Mouse (Mus musculus) CH12.LX (cell line): ENCODE measurements around the gene Chrna1. TPM values are rescaled to one million over a fixed set of nuclear protein-coding genes. Genes with fewer than 3 reads are reported as not detected.

Experiments
- DNase-seq: peaks from one replicate; pipeline ENCODE4 v3.0.0-alpha.2; 2013; ENCODE audit errors: extremely low read depth
- H3K27ac ChIP-seq: 2 replicates; pipeline ENCODE4 v1.5.1; 2012; ENCODE audit warnings: low read depth, mild to moderate bottlenecking, control low read depth, moderate library complexity; ENCODE audit not compliant: insufficient read depth
- H3K27me3 ChIP-seq: replicated peaks from 2 replicates; pipeline ENCODE3; 2012; ENCODE audit warnings: inconsistent platforms
- H3K36me3 ChIP-seq, 2 experiments: replicated peaks in 1 of 2; 2 replicates each; pipeline versions ENCODE3 to v1.6.1; 2012; ENCODE audit warnings: inconsistent platforms in 1 of 2, low read length in 1 of 2, mild to moderate bottlenecking in 1 of 2, mixed read lengths in 1 of 2, moderate library complexity in 1 of 2; ENCODE audit not compliant: control insufficient read depth in 1 of 2, insufficient read depth in 1 of 2
- H3K4me1 ChIP-seq, 2 experiments: 2 replicates each; pipeline ENCODE4 v1.6.1; 2012; ENCODE audit warnings: inconsistent platforms in 1 of 2, moderate library complexity in 1 of 2; ENCODE audit not compliant: insufficient read depth in 2 of 2, control insufficient read depth in 1 of 2
- H3K4me2 ChIP-seq: 2 replicates; pipeline ENCODE4 v1.6.1; 2012; ENCODE audit warnings: low read depth, mild to moderate bottlenecking, control low read depth; ENCODE audit not compliant: poor library complexity, insufficient read depth, severe bottlenecking
- H3K4me3 ChIP-seq, 3 experiments: fragments of 150-350 bp in 1 of 3; sonication (generic) in 1 of 3; replicated peaks in 1 of 3; 2 replicates each; pipeline versions ENCODE3 to v1.5.1; 2011 to 2012; ENCODE audit warnings: low read depth in 2 of 3, low read length in 2 of 3, mild to moderate bottlenecking in 2 of 3, moderate library complexity in 2 of 3, control low read depth in 1 of 3, improper control_type of control experiment in 1 of 3, inconsistent platforms in 1 of 3, mixed read lengths in 1 of 3; ENCODE audit not compliant: poor library complexity in 1 of 3
- H3K79me2 ChIP-seq: replicated peaks from 2 replicates; pipeline ENCODE4 v1.6.1; 2012; ENCODE audit warnings: mild to moderate bottlenecking, moderate library complexity; ENCODE audit not compliant: control insufficient read depth, poor library complexity, insufficient read depth, severe bottlenecking; ENCODE audit errors: extremely low read depth
- H3K9ac ChIP-seq: 2 replicates; pipeline ENCODE4 v1.6.1; 2012; ENCODE audit warnings: low read depth, mild to moderate bottlenecking, control low read depth, moderate library complexity; ENCODE audit not compliant: insufficient read depth
- H3K9me3 ChIP-seq: replicated peaks from 2 replicates; pipeline ENCODE3; 2012; ENCODE audit warnings: low read length, inconsistent platforms, mixed read lengths
- BHLHE40 ChIP-seq: IDR thresholded peaks from 2 replicates; pipeline ENCODE4 v1.6.1; 2011; ENCODE audit warnings: mild to moderate bottlenecking, low read depth, low read length, improper control_type of control experiment
- CHD1 ChIP-seq: IDR thresholded peaks from 2 replicates; pipeline ENCODE4 v1.6.1; 2012; ENCODE audit warnings: low read depth, low read length, improper control_type of control experiment, inconsistent platforms
- CHD2 ChIP-seq: IDR thresholded peaks from 2 replicates; pipeline ENCODE4 v1.6.1; 2011; ENCODE audit warnings: low read length, improper control_type of control experiment
- CTCF ChIP-seq, 2 experiments: IDR thresholded peaks in 1 of 2; conservative IDR thresholded peaks in 1 of 2; 2 replicates each; pipeline ENCODE4 v1.5.1; 2011 to 2012; ENCODE audit warnings: low read depth in 2 of 2, low read length in 2 of 2, improper control_type of control experiment in 1 of 2, inconsistent platforms in 1 of 2, mild to moderate bottlenecking in 1 of 2, moderate library complexity in 1 of 2
- E2F4 ChIP-seq: IDR thresholded peaks from 2 replicates; pipeline ENCODE4 v1.6.1; 2011; ENCODE audit warnings: low read depth, low read length, improper control_type of control experiment; ENCODE audit not compliant: insufficient replicate concordance
- ETS1 ChIP-seq: conservative IDR thresholded peaks from 2 replicates; pipeline ENCODE4 v1.6.1; 2012; ENCODE audit warnings: low read depth, mild to moderate bottlenecking, inconsistent platforms, low read length, improper control_type of control experiment, moderate library complexity
- GABPA ChIP-seq: IDR thresholded peaks from 2 replicates; pipeline ENCODE4 v1.6.1; 2012; ENCODE audit warnings: low read depth, low read length, improper control_type of control experiment, inconsistent platforms; ENCODE audit not compliant: insufficient replicate concordance
- HCFC1 ChIP-seq: IDR thresholded peaks from 2 replicates; pipeline ENCODE4 v1.6.1; 2012; ENCODE audit warnings: low read depth, mild to moderate bottlenecking, inconsistent platforms, low read length, improper control_type of control experiment
- MAFK ChIP-seq: IDR thresholded peaks from 2 replicates; pipeline ENCODE4 v1.6.1; 2011; ENCODE audit warnings: low read length, improper control_type of control experiment; ENCODE audit not compliant: insufficient replicate concordance
- MAX ChIP-seq: IDR thresholded peaks from 2 replicates; pipeline ENCODE4 v1.6.1; 2011; ENCODE audit warnings: low read length, improper control_type of control experiment
- MYC ChIP-seq: IDR thresholded peaks from 2 replicates; pipeline ENCODE4 v1.6.1; 2011; ENCODE audit warnings: low read depth, mild to moderate bottlenecking, improper control_type of control experiment, low read length
- NELFE ChIP-seq: IDR thresholded peaks from 2 replicates; pipeline ENCODE4 v1.6.1; 2011; ENCODE audit warnings: low read depth, low read length, improper control_type of control experiment
- POLR2A ChIP-seq: IDR thresholded peaks from 2 replicates; pipeline ENCODE4 v1.6.1; 2011; ENCODE audit warnings: low read depth, mild to moderate bottlenecking, improper control_type of control experiment, low read length
- RAD21 ChIP-seq: IDR thresholded peaks from 2 replicates; pipeline ENCODE4 v1.6.1; 2011; ENCODE audit warnings: low read depth, mild to moderate bottlenecking, low read length, improper control_type of control experiment, moderate library complexity
- RCOR1 ChIP-seq: conservative IDR thresholded peaks from 2 replicates; pipeline ENCODE4 v1.6.1; 2012; ENCODE audit warnings: low read depth, mild to moderate bottlenecking, inconsistent platforms, low read length, improper control_type of control experiment
- SMC3 ChIP-seq: IDR thresholded peaks from 2 replicates; pipeline ENCODE4 v1.6.1; 2011; ENCODE audit warnings: low read depth, low read length, improper control_type of control experiment
- TBP ChIP-seq: conservative IDR thresholded peaks from 2 replicates; pipeline ENCODE4 v1.6.1; 2011; ENCODE audit warnings: low read depth, low read length, improper control_type of control experiment
- TCF12 ChIP-seq: IDR thresholded peaks from 2 replicates; pipeline ENCODE4 v1.6.1; 2014; ENCODE audit warnings: low read depth, mild to moderate bottlenecking, inconsistent platforms, low read length, improper control_type of control experiment
- USF1 ChIP-seq: IDR thresholded peaks from 2 replicates; pipeline ENCODE4 v1.6.1; 2014; ENCODE audit warnings: low read depth, mild to moderate bottlenecking, inconsistent platforms, low read length, improper control_type of control experiment
- ZC3H11A ChIP-seq: IDR thresholded peaks from 2 replicates; pipeline ENCODE4 v1.6.1; 2012; ENCODE audit warnings: low read depth, mild to moderate bottlenecking, inconsistent platforms, low read length, improper control_type of control experiment
- ZMIZ1 ChIP-seq: IDR thresholded peaks from 2 replicates; pipeline ENCODE4 v1.6.1; 2012; ENCODE audit warnings: low read depth, mild to moderate bottlenecking, inconsistent platforms, low read length, improper control_type of control experiment
- ZNF384 ChIP-seq: IDR thresholded peaks from 2 replicates; pipeline ENCODE4 v1.6.1; 2012; ENCODE audit warnings: low read depth, low read length, improper control_type of control experiment, inconsistent platforms
- dilution Hi-C: fragments of 300-500 bp; cut with MboI; formaldehyde crosslinking; loops from 2 replicates; pipeline ENCODE4 v1.14.3; 2020; ENCODE audit warnings: low sequenced_read_pairs; ENCODE audit not compliant: extremely low pct_unique_long_range_greater_than_20kb, extremely low pct_ligation_motif_present
- in situ Hi-C: fragments of 300-500 bp; cut with MboI; formaldehyde crosslinking; loops from 3 replicates; pipeline ENCODE4 v1.14.3; 2019; ENCODE audit warnings: low sequenced_read_pairs, low pct_ligation_motif_present, low pct_unique_long_range_greater_than_20kb, mixed read lengths
- polyA plus RNA-seq: library from polyadenylated mRNA; unstranded; fragments of >175 nt; gene quantifications from 2 replicates; pipeline ENCODE4 v1.2.1, GENCODE M21; 2012; ENCODE audit warnings: low read depth; ENCODE audit not compliant: insufficient read length
- total RNA-seq, 2 experiments: library from RNA; depleted of rRNA; stranded (reverse); fragments of 300-350 nt in 1 of 2; fragments of >200 nt in 1 of 2; gene quantifications; 2 replicates each; pipeline ENCODE4 v1.2.3; 2012 to 2014

Chrna1 gene
- total and polyA plus RNA-seq, 3 experiments = not detected

DNA sequence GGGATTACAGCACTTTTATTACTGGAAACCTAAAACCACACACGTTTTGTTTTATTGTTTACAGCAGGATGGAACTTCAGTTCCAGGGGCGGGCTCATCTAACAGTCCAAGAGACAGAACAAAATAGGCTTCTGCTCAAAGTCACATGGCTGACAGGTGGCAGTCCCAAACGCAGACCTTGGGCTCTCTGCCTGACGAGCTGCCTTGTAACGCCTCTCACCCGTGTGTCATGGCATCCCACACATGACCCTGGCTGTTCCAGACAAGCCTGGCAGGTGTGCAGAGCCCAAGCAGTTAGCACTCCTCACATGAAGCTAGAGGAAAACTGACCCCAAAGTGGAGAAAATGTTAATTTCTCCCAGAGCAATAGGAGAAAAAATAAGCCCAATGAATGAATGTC, 31.7 kb upstream of the Chrna1 start:
- DNase-seq = no peak
- in situ Hi-C loops = no loop called here
- Histone ChIP-seq H3K36me3 (peaks cover 0 to 10% of the 10 kb centered on the region in 2 experiments), H3K4me2 (no peak overlapping the region), H3K79me2 (no peaks in the 10 kb centered on the region), H3K9me3 (no peaks in the 10 kb centered on the region)
- TF ChIP-seq MAFK = no peak
- TF ChIP-seq POLR2A = no peak
- no peak for TF ChIP-seq ZMIZ1
- no peak for TF ChIP-seq ZNF384
- no peak for TF ChIP-seq E2F4
- TF ChIP-seq CHD1 = no peak
- TF ChIP-seq TCF12 = no peak
- no peak for TF ChIP-seq SMC3
- no peak for TF ChIP-seq ZC3H11A
- TF ChIP-seq CHD2 = no peak
- TF ChIP-seq NELFE = no peak
- no peak for TF ChIP-seq TBP
- no peak for TF ChIP-seq CTCF (conservative IDR thresholded peaks at IDR 0.05 in 1 of 2, IDR thresholded peaks at IDR 0.05 in 1 of 2; ENCODE audit: low read depth in 2 of 2, low read length in 2 of 2)
- TF ChIP-seq, all 38 proteins: peak for 0
- Histone ChIP-seq H3K9ac (no peak overlapping the region), H3K4me1 (peaks cover 0 to 4% of the 10 kb centered on the region in 2 experiments; a peak in 2 of 4 replicates), H3K27ac (no peak overlapping the region), H3K27me3 (no peaks in the 10 kb centered on the region), H3K4me3 (no peak overlapping the region)
- dilution Hi-C loops = no loop called here

DNA sequence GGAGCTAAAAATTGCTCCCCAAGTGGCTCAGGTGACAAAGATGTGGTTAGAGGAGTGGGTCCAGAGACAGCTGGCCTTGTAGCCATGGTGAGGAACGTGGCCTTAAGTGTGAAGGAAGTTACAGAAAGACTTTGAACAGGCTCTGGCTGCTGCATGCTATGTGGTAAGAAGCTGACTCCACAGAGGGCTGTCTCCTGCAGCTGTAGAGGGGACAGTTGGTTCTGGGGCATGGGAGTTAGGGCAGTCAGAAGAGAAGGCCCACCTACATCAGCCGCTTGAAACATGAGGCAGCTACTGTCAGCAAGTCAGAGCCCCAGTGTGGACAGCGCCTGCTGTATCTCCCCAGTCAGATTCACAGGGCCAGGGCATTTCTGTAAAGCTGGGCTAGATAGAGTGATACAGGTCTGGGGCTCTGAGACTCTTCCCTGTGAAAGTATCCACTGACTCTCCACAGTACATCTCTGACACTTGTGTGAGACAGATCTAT, 29.6 kb upstream of the Chrna1 start:
- in situ Hi-C loops = no loop called here
- Histone ChIP-seq H3K4me3 (no peak overlapping the region), H3K9me3 (no peaks in the 10 kb centered on the region), H3K27me3 (no peaks in the 10 kb centered on the region), H3K4me2 (no peak overlapping the region), H3K27ac (no peak overlapping the region), H3K9ac (no peak overlapping the region), H3K4me1 (peaks cover 4 to 18% of the 10 kb centered on the region in 2 experiments; a peak in 3 of 4 replicates), H3K79me2 (no peaks in the 10 kb centered on the region), H3K36me3 (peaks cover 0 to 6% of the 10 kb centered on the region in 2 experiments)
- TF ChIP-seq ZC3H11A (no peak), BHLHE40 (no peak), RAD21 (no peak), ZNF384 (no peak), MAX (no peak), GABPA (no peak), SMC3 (no peak), TBP (no peak), USF1 (no peak), ETS1 (no peak), RCOR1 (no peak), HCFC1 (no peak), POLR2A (no peak), MYC (no peak)
- DNase-seq = no peak
- dilution Hi-C loops = no loop called here
